Mouse (Mus musculus) liver, embryonic 13.5 days (tissue): ENCODE data around the gene Mycbp2. TPM values are rescaled to one million over a fixed set of nuclear protein-coding genes. Genes with fewer than 3 reads are reported as not detected.

ENCODE experiments used
- ATAC-seq: fragments of 200-750 bp; cut with Nextera tagmentation; 2 replicates; pipeline ENCODE4 v1.8.0; 2017; ENCODE audit warnings: low read depth, mild to moderate bottlenecking, moderate number of reproducible peaks, moderate library complexity
- DNase-seq: peaks from one replicate; pipeline ENCODE4 v3.0.0; 2022
- H3K27ac ChIP-seq: fragments of 300-500 bp; sonication (generic); 2 replicates; pipeline ENCODE4 v1.5.1; 2015; ENCODE audit warnings: moderate library complexity, mild to moderate bottlenecking, inconsistent platforms
- H3K27me3 ChIP-seq: fragments of 300-500 bp; sonication (generic); 2 replicates; pipeline ENCODE4 v1.6.1; 2015; ENCODE audit warnings: mild to moderate bottlenecking, inconsistent platforms
- H3K36me3 ChIP-seq: fragments of 300-500 bp; sonication (generic); 2 replicates; pipeline ENCODE4 v1.6.1; 2015; ENCODE audit warnings: mild to moderate bottlenecking, inconsistent platforms
- H3K4me1 ChIP-seq: fragments of 300-500 bp; sonication (generic); replicated peaks from 2 replicates; pipeline ENCODE4 v1.6.1; 2015; ENCODE audit warnings: inconsistent platforms
- H3K4me2 ChIP-seq: fragments of 300-500 bp; sonication (generic); 2 replicates; pipeline ENCODE4 v1.6.1; 2015; ENCODE audit warnings: inconsistent platforms, mild to moderate bottlenecking, moderate library complexity
- H3K4me3 ChIP-seq: fragments of 300-500 bp; sonication (generic); replicated peaks from 2 replicates; pipeline ENCODE4 v1.5.1; 2015; ENCODE audit warnings: mild to moderate bottlenecking, inconsistent platforms
- H3K9ac ChIP-seq: fragments of 300-500 bp; sonication (generic); 2 replicates; pipeline ENCODE4 v1.6.1; 2015; ENCODE audit warnings: mild to moderate bottlenecking, inconsistent platforms
- H3K9me3 ChIP-seq: fragments of 300-500 bp; sonication (generic); replicated peaks from 2 replicates; pipeline ENCODE4 v1.6.1; 2016; ENCODE audit warnings: inconsistent platforms
- WGBS: fragments of 180-500 bp; shearing (Covaris S2); methylation state at CpG from one replicate; pipeline ENCODE4 v1.1.7; 2015; ENCODE audit not compliant: insufficient replicate concordance; 5-methylcytosine and 5-hydroxymethylcytosine counted together
- polyA plus RNA-seq: library from polyadenylated mRNA; unstranded; fragments of >200 nt; fragmentation: Nextera tagmentation; extraction: Ambion mirVana; gene quantifications from 2 replicates; pipeline ENCODE4 v1.2.1, GENCODE M21; 2015

The Mycbp2 gene
- polyA plus RNA-seq, 1 experiment from 2014 or later: 7.3 TPM

GRCm38 (mm10) chr14:103100296-103100695 lies 246.3 kb downstream of the Mycbp2 start:
- Histone ChIP-seq H3K4me3 (no peak overlapping the region), H3K27ac (peak overlapping the region; percentile 99; the same call in 1 of the 2 replicates), H3K27me3 (no peaks in the 10 kb centered on the region), H3K36me3 (peaks cover 14% of the 10 kb centered on the region), H3K4me1 (peaks cover 31% of the 10 kb centered on the region), H3K9ac (no peak overlapping the region), H3K9me3 (no peaks in the 10 kb centered on the region), H3K4me2 (peak overlapping the region; percentile 62)
- no peak for ATAC-seq
- DNase-seq: no peak
- 83% methylated on average over 13 of the region's 13 CpGs for WGBS

- Histone ChIP-seq H3K4me2 (peak within 1 kb of the TSS; percentile 72), H3K9me3 (no peaks in the 10 kb centered on the region), H3K36me3 (peaks cover 22% of the 10 kb centered on the region), H3K9ac (peak within 1 kb of the TSS; percentile 99), H3K27ac (peak within 1 kb of the TSS; percentile 99), H3K27me3 (no peaks in the 10 kb centered on the region), H3K4me3 (peak within 1 kb of the TSS; percentile 92), H3K4me1 (peaks cover 38% of the 10 kb centered on the region)
- under 1% methylated on average over 88 of the region's 88 CpGs for WGBS
- ATAC-seq (peak; percentile 91), DNase-seq (peak; percentile 87)
Observed at GRCm38 (mm10) chr14:103099238-103099933, 247.2 kb downstream of the Mycbp2 start, which contains the start of gene Fbxl3. Fbxl3 (minus strand) TSS chr14:103099566.

- no peaks in the 10 kb centered on the region for H3K27me3 ChIP-seq
- WGBS: under 1% methylated on average over 78 of the region's 86 CpGs
- DNase-seq (peak; percentile 61), ATAC-seq (peak; percentile 83)
- H3K9ac ChIP-seq: peak overlapping the region; percentile 99
- H3K36me3 ChIP-seq: peaks cover 29% of the 10 kb centered on the region
- H3K4me2 ChIP-seq: peak overlapping the region; percentile 72
- no peaks in the 10 kb centered on the region for H3K9me3 ChIP-seq
- peaks cover 45% of the 10 kb centered on the region for H3K4me1 ChIP-seq
- H3K4me3 ChIP-seq: peak overlapping the region; percentile 92
- H3K27ac ChIP-seq: peak overlapping the region; percentile 99
Observed at GRCm38 (mm10) chr14:103098587-103099235, 247.9 kb downstream of the Mycbp2 start.

GRCm38 (mm10) chr14:103098213-103098586 lies 248.4 kb downstream of the Mycbp2 start:
- H3K4me3 ChIP-seq: peak overlapping the region; percentile 92
- no peak for DNase-seq
- no peaks in the 10 kb centered on the region for H3K27me3 ChIP-seq
- H3K9ac ChIP-seq: peak overlapping the region; percentile 99
- no peak for ATAC-seq
- H3K36me3 ChIP-seq: peaks cover 34% of the 10 kb centered on the region
- H3K27ac ChIP-seq: peak overlapping the region; percentile 99
- H3K4me1 ChIP-seq: peaks cover 50% of the 10 kb centered on the region
- H3K4me2 ChIP-seq: peak overlapping the region; percentile 72
- no peaks in the 10 kb centered on the region for H3K9me3 ChIP-seq
- WGBS: 3% methylated on average over 2 of the region's 2 CpGs

- no peaks in the 10 kb centered on the region for H3K27me3 ChIP-seq
- no peak overlapping the region; the same call in 1 of the 2 replicates for H3K4me3 ChIP-seq
- H3K9me3 ChIP-seq: no peaks in the 10 kb centered on the region
- peaks cover 46% of the 10 kb centered on the region for H3K36me3 ChIP-seq
- ATAC-seq: no peak
- 70% methylated on average over 6 of the region's 6 CpGs for WGBS
- H3K27ac ChIP-seq: no peak overlapping the region
- DNase-seq: no peak
- H3K4me1 ChIP-seq: peaks cover 55% of the 10 kb centered on the region
- 0 out of 2 replicates have a peak overlapping the region, but pooled peaks have one; percentile 21 for H3K4me2 ChIP-seq
- H3K9ac ChIP-seq: no peak overlapping the region
Observed at GRCm38 (mm10) chr14:103096621-103097020, 250.0 kb downstream of the Mycbp2 start.

- no peak for DNase-seq
- Histone ChIP-seq H3K27me3 (no peaks in the 10 kb centered on the region), H3K4me3 (no peak overlapping the region), H3K36me3 (peaks cover 54% of the 10 kb centered on the region), H3K9me3 (no peaks in the 10 kb centered on the region), H3K4me1 (peaks cover 55% of the 10 kb centered on the region), H3K27ac (no peak overlapping the region), H3K4me2 (no peak overlapping the region), H3K9ac (no peak overlapping the region)
- ATAC-seq: no peak
- WGBS: 85% methylated on average over 8 of the region's 8 CpGs
Observed at GRCm38 (mm10) chr14:103095826-103096225, 250.8 kb downstream of the Mycbp2 start.

DNA sequence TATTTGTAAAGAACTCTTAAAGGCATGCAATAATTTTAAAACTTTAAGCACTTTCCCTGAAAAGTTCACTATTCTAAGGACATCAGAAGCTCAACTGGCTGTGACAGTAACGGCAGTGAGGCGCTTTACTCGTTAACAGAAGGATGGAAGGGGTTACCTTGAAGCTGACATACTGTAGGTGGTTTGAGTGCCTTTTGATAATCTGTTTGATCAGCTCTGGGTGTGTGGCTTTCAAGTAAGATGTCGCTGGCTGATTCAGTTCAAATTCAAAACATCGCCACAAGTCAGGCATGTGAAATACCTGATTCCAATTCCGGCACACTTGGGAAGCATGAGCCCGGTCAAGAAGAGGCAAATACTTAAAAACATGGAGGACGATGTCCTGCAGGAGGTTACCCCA lies 251.6 kb downstream of the Mycbp2 start:
- Histone ChIP-seq H3K4me3 (no peak overlapping the region), H3K9me3 (no peaks in the 10 kb centered on the region), H3K27ac (no peak overlapping the region), H3K36me3 (peaks cover 58% of the 10 kb centered on the region), H3K27me3 (no peaks in the 10 kb centered on the region), H3K4me1 (peaks cover 50% of the 10 kb centered on the region), H3K9ac (no peak overlapping the region), H3K4me2 (no peak overlapping the region)
- WGBS: 89% methylated on average over 8 of the region's 8 CpGs
- ATAC-seq: no peak
- no peak for DNase-seq

- ATAC-seq: no peak
Observed at GRCm38 (mm10) chr14:103093670-103094069, 252.9 kb downstream of the Mycbp2 start.

DNA sequence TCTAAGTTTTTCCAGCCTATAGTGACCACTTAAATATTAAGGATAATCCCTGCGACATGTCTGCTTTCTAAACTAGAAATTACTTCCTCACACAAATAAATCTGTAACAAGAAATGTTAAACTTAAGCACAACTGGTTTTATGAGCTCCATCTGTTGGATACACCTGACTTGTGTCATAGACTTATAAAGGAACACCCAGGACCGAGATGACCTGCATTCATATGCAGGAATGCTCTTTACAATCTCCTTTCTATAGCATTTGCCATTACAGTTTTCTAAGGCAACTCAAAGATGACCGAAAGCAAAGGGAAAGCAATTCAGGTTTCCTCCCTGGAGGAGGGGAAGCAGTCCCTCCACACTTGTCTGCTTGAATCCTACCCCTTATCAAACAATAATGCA lies 253.4 kb downstream of the Mycbp2 start:
- Histone ChIP-seq H3K4me2 (no peak overlapping the region), H3K27me3 (no peaks in the 10 kb centered on the region), H3K36me3 (peaks cover 71% of the 10 kb centered on the region), H3K9ac (no peak overlapping the region), H3K4me1 (peaks cover 52% of the 10 kb centered on the region), H3K9me3 (no peaks in the 10 kb centered on the region), H3K27ac (no peak overlapping the region), H3K4me3 (no peak overlapping the region)
- WGBS: 87% methylated on average over 3 of the region's 3 CpGs
- no peak for DNase-seq
- no peak for ATAC-seq

More at GRCm38 (mm10) chr14:103093670-103094069, 252.9 kb downstream of the Mycbp2 start:
- no peak overlapping the region for H3K27ac ChIP-seq
- peaks cover 50% of the 10 kb centered on the region for H3K4me1 ChIP-seq
- no peak overlapping the region for H3K9ac ChIP-seq
- DNase-seq: no peak
- no peaks in the 10 kb centered on the region for H3K9me3 ChIP-seq
- no peaks in the 10 kb centered on the region for H3K27me3 ChIP-seq
- no peak overlapping the region for H3K4me3 ChIP-seq
- 36% methylated on average over 4 of the region's 4 CpGs for WGBS
- peaks cover 68% of the 10 kb centered on the region for H3K36me3 ChIP-seq
- H3K4me2 ChIP-seq: no peak overlapping the region

GRCm38 (mm10) chr14:103088624-103089023 lies 258.0 kb downstream of the Mycbp2 start:
- H3K4me1 ChIP-seq: peaks cover 52% of the 10 kb centered on the region
- peak overlapping the region; percentile 41; the same call in 1 of the 2 replicates for H3K27ac ChIP-seq
- no peak overlapping the region for H3K9ac ChIP-seq
- no peak for ATAC-seq
- H3K4me3 ChIP-seq: no peak overlapping the region
- no peaks in the 10 kb centered on the region for H3K9me3 ChIP-seq
- H3K36me3 ChIP-seq: peaks cover 68% of the 10 kb centered on the region
- no peak overlapping the region for H3K4me2 ChIP-seq
- peak; percentile 41 for DNase-seq
- whole genome bisulfite sequencing: 64% methylated on average over 6 of the region's 6 CpGs
- no peaks in the 10 kb centered on the region for H3K27me3 ChIP-seq

DNA sequence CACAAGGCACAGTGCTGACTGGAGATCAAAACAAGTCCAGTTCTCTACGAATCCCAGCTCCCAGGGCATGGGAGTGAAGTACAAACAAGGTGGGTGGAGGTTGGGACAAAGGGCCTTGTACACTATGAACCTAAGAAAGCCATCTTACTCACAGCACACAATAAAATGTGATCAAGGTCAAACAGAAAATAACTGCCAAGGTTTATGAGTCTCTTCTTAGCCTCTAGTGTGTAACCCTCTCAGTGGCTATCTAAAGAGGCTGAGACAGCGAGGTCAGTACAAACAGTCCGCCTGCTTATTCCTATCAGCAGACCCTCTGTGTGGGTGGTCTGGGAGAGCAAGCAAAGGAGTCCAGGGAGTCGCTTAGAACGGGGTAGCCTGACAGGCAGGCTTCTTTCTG lies 258.8 kb downstream of the Mycbp2 start:
- no peak overlapping the region for H3K4me3 ChIP-seq
- H3K4me2 ChIP-seq: 0 out of 2 replicates have a peak overlapping the region, but pooled peaks have one; percentile 51
- WGBS: 86% methylated on average over 5 of the region's 5 CpGs
- DNase-seq (no peak), ATAC-seq (no peak)
- H3K27ac ChIP-seq: peak overlapping the region; percentile 96
- no peaks in the 10 kb centered on the region for H3K27me3 ChIP-seq
- H3K4me1 ChIP-seq: peaks cover 46% of the 10 kb centered on the region
- H3K9me3 ChIP-seq: no peaks in the 10 kb centered on the region
- H3K9ac ChIP-seq: no peak overlapping the region; the same call in 1 of the 2 replicates
- peaks cover 66% of the 10 kb centered on the region for H3K36me3 ChIP-seq
